Mouse (Mus musculus) hematopoietic stem cell, adult 5-6 weeks (primary cell): ENCODE measurements around the gene Axin2. TPM values are rescaled to one million over a fixed set of nuclear protein-coding genes. Genes with fewer than 3 reads are reported as not detected.

Experiments used
- ATAC-seq, 2 experiments: fragments of 125-278 bp in 1 of 2; replicated peaks in 1 of 2; 2 replicates each; pipeline ENCODE4 v1.8.0; 2016 to 2017; ENCODE audit warnings: inconsistent platforms in 2 of 2, mild to moderate bottlenecking in 2 of 2, moderate number of reproducible peaks in 2 of 2, low read depth in 1 of 2, moderate TSS enrichment in 1 of 2; ENCODE audit not compliant: low FRiP score in 2 of 2, poor library complexity in 2 of 2, severe bottlenecking in 2 of 2, insufficient read depth in 1 of 2, low TSS enrichment in 1 of 2
- total RNA-seq: library from RNA; stranded (forward); fragments of 172-1452, 232-1000 nt; gene quantifications from 2 replicates; pipeline ENCODE4 v1.2.3, GENCODE M21; 2017

Axin2 gene
- total RNA-seq, 1 experiment from 2014 or later, result 1.2 TPM

DNA sequence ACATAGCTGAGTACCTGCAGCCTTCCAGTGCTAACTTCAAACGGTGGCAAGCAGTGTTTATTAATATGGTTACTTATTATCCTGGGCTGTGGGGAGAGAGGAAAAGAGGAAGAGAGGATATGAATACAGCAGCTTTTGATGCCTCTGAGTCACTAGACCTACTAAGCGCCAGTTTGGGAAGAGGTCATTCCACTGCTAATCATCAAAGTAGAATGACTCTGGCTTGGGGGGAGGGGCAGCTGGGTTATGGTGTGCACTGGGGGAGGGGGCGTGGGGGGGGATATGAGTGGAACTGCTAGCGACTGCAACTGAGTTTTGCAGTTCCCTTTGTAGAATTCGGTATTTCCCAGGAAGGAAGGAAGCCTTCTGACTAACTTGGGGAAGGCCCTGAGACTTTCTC is 4.2 kb downstream of the Axin2 start:
- no peak for ATAC-seq

DNA sequence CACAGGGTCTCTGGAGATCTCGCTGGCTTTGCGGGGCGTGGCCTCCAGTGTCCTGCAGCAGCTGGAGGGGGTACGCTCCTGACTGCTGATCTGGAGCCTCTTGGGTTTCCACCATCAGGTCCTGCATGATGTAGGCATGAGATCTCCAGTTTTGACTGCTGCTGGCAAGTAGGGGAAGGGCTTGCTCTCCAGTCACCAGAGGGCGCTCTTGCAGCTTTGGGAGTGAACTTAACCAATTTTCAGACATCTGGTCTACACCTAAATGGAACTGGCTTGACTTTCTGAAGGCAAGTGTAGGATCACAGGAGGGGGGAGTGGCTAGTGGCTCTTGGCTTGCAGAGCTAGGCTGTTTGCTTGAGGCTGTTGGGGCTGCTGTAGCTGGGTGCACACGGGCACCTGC is 5.1 kb downstream of the Axin2 start:
- peak; percentile 33 to 38; a peak in 3 of 4 replicates for ATAC-seq

DNA sequence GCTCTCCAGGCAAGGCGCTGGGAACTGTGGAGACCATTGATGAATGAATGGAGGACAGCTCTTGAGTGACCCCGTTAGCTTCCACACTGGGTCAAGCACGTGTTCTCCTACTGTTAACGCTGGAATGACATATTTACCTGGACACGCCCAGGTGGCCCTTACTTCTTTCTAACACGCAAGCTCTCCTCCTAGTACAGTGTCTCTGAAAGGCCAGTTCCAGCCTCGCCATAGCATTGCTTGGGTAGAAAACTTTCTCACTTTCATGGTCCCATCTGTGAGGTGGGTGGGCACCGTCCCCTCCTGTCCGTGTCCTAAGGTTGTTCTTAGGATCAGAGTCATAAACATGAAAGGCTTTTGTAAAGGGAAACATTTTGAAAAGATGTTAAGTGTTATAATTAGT is 5.7 kb downstream of the Axin2 start:
- ATAC-seq, result no peak

DNA sequence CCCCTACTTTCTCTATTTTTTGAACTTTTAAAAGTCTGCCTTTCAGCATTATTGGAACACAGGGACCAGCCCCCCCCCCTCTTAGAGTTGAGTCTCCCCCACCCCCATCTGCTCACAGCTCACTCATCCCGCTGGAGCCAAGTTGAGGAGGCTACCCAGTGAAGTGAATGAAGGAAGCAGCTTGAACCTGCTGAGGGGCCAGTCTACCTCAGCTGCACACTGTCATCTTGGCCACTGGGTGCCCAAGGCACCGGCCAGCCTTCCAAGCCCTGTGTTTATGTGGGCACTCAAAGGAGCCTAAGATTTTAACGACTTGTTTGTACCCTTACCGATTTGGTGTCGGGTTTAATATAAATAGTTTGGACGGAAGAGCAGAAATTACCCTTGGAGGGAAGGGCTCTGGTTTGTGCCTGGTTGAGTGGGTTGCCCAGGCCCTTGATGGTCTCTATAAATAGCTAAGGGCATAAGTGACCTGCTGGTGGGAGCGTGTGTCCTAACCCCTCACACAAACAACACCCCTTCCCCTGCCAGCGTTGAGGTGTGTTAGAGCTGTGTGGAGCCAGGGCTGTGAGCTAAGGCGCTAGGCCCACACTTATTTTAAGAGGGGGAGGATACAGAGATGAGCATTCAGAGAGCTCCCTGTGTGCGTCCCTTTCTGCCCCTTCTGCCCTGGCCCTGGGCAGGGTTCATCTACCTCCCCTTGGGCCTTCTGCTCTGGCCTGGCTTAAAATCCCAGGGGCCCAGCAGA is 6.4 kb downstream of the Axin2 start:
- ATAC-seq, result no peak

DNA sequence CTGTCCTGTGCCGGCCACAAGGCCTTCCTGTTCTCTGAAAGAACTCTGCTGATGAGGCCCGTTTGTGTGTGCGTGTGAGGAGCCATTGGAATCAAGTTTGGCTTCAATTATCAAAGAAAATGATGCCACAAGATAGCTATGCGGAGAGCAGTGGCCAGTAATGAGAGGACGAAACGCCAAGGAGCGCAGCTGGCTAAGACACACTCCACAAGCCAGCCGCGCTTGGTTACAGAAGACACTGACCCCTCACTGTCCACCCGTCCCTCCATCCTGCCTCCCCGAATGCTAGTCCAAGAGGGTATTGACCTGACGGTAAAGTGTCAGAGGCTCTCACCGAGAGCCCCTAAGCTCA is 6.9 kb downstream of the Axin2 start:
- ATAC-seq, result no peak

DNA sequence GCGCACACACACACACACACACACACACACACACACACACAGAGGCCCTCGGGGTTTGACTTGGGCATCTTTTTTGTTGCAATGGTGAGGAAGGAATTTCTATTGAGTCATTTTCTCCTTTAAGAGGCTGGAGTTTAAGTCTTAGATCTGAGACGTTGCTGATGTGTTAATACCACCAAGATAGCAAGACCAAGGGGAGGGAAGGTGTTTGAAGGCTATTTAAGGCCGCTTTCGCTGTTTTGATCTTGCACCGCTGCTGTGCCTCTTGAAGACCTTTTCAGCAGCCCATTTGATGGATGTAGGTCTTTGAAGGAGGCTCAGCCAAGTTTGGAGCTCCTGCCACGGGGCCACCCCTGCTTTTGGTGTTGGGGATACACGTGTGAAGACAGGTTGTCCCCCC is 7.9 kb downstream of the Axin2 start:
- ATAC-seq, result no peak

DNA sequence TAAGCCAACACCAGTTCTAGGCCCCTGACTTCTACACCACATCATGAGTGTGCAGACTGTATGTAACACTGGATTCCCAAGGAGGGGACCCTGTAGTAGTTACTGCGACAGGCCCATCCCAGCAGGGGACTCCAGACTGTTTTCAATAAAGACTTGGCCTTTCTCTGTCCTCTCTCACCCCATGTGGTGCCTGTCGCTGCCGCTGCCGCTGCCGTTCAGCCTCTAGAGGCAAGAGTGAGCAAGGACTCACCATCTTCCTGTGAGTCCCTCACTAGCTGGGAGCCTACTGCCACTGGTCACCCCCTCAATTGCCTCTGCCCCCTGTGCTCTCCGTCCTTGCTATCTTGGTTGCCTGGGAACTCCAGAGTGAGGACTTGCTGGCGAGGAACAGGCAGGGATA is 8.6 kb downstream of the Axin2 start:
- no peak for ATAC-seq

DNA sequence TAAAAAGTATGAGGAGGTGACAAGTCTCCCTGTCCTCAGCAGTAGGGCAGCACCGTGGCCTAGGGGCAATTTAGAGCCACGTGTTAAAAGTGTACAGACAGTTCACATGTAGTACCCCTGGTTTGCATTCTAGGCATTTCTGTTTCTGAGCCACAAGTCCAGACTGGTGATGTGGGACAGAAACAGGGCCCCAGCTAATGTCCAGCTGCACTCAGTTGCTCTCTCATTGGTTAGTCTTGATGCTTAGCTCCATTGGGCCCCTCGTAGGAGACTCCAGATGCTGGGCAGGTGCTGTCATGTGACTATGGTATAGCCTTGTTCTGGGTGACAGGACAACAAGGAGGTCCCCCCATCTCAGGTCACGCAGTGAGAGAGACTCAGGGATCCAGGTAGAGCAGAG is 9.0 kb downstream of the Axin2 start:
- ATAC-seq, result no peak

DNA sequence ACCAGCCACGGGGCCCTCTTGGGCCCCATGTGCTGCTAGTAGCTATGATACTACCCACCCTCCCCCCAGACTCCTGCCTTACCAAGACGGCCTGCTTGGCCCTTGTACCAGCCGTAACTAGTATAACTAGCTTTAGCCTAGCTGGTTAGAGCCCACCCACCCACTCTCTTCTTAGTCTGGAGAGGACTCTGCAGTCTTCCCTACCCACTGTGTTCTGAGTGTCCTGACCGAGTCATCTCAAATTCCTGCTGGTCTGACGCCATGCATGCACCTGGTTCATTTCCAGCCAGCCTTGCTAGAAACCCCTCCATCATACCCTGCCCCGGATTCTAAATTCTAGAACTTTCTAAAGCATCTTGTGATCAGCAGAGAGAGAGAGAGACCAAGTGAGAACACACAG is 9.6 kb downstream of the Axin2 start:
- no peak for ATAC-seq

DNA sequence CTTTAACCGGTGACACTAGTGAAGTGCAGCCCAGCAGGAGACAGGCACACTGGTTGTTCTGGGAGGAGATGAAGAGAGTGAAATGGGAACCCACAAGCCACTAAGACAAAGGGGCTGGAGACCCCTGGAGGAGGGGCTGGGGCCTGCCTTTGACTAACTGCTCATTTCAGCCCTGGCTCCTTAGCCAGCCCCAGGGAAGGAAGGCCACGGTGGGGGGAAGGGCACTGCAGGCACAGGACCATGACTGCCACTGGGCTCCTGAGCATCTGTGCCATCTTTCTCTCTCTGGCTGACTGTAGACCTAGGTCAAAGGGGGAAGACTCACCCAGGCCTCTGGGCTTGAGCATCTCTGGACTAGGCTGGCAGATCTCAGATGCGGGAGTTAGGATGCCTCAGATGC is 10.5 kb downstream of the Axin2 start:
- ATAC-seq, result no peak

DNA sequence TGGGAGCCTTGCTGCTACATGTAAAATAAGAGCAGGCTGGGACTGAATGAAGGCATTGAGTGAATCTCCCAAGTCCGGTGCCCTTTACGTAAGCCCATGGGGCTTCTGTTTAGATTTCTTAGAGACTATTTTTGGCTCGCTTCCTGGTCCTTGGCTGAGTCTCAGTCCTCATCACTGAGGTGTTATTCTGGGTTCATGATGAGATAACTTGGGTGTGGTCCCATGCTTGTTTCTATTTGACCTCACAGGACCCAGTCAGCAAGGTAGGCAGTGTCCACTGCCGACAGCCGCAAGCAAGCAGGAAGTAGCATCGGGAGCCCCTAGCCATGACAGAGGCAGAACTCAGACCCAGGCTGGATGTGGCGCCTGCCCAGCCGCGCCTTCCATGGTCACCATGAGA is 13.7 kb downstream of the Axin2 start:
- ATAC-seq, result no peak

DNA sequence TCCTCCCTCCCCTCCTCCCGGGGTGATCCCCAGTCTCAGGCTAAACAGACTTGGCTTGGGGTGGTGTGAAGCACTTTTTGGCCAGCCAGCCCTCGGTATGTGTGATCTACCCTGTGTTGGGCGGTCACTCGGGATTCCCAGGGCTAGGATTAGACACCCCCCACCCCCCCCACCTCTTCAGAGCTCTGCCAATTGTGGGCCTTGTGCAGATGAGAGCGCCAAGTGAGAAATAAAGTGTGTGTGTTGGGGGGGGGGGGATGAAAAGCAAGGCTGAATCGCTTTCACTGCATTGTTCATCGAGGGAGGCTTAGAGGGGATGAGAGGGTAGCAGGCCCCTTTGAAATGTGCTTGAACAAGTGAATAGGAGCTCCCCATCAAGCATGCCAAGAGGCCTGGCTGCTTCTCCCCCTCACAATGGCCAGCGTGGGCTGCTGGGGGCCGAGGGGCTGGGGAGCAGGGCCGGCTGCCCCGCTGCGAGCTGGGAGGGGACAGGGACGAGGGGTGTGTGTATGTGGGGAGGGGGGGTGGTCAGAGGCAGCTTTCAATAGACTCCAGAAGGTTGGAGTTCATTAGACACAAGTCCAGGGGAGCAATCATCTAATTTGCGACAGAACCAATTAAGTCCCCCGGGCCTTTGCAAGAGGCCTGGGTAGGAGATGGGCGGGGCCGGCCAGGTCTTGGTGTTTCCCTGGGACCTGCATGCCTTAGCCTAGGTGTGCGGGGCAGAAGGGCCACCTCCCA is 15.1 kb downstream of the Axin2 start:
- ATAC-seq, result no peak

DNA sequence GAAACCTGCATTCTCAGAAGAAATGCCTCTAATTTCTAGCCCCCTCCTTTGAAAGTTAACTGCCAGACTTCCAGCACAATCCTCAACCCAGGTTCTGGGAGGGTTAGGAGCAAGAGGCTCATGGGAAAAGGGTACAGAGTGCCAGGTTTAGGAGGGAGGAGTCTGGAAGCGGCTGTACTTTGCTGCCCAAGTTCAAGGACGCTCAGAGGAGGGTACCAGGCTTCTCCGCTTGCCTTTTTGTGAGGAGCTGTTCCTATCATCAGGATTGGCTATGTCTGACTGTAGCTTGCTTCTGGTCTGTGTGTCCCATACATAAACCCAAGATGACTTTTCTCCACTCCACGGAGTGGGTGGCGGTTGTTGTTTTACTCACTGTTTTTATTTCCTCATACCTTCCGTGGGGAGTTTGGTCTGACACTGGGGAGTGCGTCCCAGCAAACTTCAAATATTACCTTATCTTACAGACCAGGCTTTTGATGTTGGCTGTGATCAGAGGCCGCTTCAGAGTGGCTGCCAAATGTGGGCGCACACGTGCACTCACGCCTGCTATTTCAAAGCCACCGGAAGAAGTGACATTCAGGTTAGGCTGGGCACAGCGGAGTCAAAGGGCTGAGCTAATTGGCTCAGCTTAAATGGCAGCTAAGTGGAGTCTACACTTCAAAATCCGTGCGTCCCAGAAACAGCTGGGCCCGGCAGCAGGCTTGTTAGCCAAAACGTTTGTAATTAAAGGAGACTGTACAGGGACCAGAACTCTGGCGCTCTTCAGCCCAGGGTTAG is 16.1 kb downstream of the Axin2 start:
- ATAC-seq, result no peak

DNA sequence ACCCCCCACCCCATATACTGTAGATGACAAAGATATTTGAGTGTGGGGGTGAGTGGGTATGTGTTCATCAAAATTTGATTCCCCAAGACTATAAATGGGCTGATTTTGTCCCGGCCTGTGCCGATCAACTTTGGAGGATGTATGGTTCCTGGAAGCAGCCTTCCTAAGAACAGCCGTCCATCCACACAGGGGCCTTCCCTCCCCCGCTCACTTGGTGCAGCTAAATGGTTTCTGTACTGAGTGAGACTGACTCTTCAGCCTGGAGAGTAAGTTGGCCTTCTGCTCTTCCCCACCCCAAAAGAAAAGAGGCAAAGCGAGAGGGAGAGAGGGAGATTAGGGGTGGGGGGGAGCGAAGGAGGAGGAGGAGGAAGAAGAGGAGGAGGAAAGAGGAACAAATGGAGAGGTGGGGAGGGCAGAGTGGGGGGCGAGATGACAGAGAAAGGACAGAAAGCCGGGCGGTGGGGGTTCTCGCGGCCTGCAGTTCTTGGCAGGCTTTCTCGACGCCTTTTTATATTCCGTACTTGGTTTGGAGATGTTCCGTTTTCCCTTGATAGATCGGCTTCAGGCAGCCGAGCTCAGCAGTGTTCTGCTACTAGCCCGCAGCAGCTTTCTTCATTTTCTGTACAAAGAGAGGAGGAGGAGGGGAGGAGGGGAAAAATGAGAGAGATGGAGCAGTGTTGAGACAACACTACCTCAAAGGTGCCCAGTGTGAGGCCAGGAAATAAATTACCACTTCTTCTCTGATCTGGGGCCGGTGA is 20.7 kb downstream of the Axin2 start:
- no peak for ATAC-seq

DNA sequence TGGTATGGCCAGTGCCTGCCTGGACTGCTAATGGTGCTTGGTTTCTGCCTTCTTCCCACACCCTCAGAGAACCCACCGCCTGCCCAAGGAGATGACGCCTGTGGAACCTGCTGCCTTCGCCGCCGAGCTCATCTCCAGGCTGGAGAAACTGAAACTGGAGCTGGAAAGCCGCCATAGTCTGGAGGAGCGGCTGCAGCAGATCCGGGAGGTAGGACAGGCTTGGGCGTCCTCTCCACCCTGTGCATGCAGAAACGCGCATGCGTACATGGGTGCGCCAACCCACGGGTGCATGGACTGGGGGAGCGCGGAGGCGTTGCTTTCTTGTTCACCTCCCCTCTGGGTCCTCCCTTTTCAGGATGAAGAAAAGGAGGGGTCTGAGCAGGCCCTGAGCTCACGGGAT is 21.7 kb downstream of the Axin2 start:
- ATAC-seq, result no peak

DNA sequence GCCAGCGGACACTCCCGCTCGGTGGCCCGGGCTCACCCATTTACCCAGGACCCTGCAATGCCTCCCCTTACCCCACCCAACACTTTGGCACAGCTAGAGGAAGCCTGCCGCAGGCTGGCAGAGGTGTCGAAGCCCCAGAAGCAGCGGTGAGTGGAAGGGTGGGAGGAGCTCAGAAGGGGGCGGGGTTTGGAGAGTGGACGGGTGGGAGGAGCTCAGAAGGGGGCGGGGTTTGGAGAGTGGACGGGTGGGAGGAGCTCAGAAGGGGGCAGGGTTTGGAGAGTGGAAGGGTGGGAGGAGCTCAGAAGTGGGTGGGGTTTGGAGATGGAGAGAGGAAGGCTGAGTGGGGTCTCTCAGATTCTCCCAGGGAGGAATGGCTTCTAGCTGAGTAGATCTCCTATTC is 23.6 kb downstream of the Axin2 start:
- no peak for ATAC-seq

DNA sequence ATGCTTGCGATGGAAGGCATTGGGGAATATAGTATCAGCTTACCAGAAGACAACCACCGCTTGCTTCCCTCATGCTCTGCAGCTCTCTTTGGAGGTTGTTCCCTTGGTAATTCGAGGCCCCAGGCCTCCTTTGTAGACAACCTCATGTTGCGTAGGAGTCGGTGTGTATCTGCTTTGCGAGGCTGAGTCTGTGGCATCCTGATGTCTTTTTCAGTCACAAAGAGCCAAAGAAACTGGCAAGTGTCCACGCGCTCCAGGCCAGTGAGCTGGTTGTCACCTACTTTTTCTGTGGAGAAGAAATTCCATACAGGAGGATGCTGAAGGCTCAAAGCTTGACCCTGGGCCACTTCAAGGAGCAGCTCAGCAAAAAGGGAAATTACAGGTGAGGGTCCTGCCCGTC is 25.5 kb downstream of the Axin2 start:
- ATAC-seq, result no peak
